Mouse (Mus musculus) v-Abl transformed pro-B cells (cell line): ENCODE results near the gene Defb20.
"Not testable (repeated sequence)": the region's sequence is repeated elsewhere in the genome, so short reads cannot be mapped to it uniquely, and the experiment has no call there.

Source experiments
- in situ Hi-C, 2 experiments: fragments of 400-800 bp; cut with MboI; formaldehyde crosslinking; loops; one replicate each; pipeline ENCODE4 v1.15.1; 2025; ENCODE audit not compliant: unreplicated experiment in 2 of 2

Gene Defb20

GRCm38 (mm10) chr2:152476763-152477162 lies at the start of gene Defb20:
TSS of gene Defb20 (plus strand) at chr2:152477063.
- in situ Hi-C loops = no loop called here

DNA sequence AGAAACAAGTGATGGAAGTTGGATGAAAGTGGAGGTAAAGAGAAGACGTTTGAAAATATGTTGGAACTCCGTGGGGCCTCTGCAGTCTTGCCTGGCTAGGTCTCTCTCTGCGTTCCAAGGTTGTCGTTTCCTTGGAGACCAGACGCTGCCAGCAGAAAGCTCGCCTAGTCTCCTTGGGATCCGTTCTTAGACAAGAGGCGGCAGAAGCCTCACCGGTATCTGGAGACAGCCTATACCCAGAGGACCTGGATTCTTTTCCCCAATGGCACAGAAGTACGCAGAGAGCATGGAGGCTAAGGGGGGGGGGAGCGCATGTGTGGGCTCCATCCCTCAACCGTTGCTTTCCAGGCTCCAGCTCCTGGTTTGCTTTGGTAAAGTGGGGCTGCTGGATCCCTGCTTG lies 49.4 kb upstream of the Defb20 start:
- in situ Hi-C loops = no loop called here

DNA sequence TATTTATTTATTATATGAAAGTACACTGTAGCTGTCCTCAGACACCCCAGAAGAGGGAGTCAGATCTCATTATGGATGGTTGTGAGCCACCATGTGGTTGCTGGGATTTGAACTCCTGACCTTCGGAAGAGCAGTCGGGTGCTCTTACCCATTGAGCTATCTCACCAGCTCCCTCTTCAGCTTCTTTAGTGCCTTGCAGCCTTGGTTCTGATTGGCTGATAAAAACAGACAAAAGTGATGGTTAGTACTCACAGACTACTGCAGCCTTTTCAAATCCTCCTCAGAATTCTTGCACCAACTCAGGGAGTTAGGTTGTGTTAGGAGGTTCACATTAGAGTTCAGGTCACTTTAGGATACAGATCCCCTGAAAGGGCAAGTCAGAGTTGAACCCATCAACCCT lies 48.4 kb upstream of the Defb20 start:
- in situ Hi-C loops = not testable (repeated sequence)

DNA sequence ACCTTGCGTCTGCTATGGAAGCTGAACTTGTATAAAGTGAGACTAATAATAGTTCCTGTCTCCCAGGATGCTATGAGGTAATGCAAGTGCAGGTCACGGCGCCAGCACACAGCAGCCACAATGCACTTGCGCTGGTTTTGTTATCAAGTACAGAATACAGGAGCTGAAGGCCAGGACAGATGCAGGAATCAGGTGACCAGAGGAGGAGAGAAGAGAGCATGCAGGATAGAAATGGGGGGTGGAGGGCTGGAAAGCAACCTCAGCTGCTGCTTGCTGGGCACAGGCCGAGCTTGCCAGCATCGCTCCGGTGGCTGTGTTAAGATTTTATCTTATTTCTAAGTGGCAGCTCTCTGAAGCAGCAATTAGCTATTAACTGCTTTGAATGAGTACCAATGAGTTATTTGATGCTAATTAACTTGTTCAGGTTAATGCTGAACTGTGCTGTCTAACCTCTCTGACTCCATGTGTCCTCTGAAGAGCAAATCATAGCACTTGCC lies 40.4 kb upstream of the Defb20 start:
- in situ Hi-C loops = no loop called here

DNA sequence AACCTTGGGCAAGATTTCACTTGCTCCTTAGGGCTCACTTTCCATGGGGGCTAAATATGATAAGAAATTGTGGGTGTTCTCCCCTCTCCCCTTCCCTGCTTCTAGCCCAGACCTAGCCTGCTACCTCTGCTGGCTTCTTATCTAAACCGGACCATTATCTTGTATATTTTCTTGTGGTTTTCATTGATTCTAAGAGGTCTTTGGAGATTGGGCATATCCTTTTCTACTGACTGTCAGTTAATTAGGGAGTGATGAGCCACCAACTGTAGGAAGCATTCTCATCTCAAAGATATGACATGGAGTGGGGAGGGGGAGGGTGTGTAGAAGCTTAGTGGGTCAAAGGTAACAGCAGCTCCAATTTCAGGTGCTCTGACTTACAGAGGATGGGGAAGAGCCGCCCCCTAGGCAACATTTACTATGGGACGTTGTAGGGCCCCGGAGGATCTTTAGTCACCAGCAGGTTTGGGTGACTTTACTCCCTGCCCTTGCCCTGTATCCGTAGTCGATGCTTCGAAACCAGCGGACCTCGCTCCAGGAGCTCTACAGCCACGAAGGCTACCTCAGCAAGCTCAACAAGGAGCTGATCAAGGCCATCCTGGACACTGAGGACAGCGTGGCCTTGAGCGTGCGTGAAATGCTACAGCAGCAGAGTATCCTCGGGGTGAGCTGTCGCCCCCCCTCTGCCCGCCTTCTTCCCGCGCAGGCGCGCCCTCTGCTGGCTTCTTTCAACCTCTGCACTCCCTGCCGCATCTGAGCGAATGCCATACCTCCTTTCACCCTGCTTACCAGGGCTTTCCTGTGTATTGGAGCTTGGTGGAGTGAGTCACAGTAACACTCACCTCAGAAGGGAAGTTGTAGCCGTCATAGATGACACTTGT lies 39.6 kb upstream of the Defb20 start:
- in situ Hi-C loops = no loop called here

- in situ Hi-C loops = no loop called here
Observed at GRCm38 (mm10) chr2:152438963-152439362, 37.9 kb upstream of the Defb20 start.

GRCm38 (mm10) chr2:152439833-152440232 lies 37.0 kb upstream of the Defb20 start:
- in situ Hi-C loops = no loop called here

DNA sequence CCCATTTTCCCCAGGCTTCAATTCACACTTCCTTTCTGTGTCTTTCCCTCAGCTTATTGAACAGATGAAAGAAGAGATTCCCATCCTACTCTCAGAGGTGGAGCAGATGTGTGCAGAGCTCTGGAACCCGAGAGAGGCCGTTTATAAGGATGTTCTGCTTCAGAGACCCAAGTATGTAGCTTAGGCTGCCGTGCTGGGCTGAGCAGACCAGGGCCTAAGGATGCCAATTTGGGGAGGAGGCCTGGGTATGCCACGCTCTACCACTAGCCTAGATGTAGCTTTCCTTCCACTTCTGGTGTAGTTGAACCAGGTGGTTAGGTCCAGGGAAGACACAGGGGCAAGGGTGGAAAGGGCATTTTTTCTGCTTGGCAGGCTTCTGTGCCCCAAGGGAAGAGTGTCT lies 34.5 kb upstream of the Defb20 start:
- in situ Hi-C loops = no loop called here

GRCm38 (mm10) chr2:152443281-152443680 lies 33.6 kb upstream of the Defb20 start:
- in situ Hi-C loops = no loop called here

DNA sequence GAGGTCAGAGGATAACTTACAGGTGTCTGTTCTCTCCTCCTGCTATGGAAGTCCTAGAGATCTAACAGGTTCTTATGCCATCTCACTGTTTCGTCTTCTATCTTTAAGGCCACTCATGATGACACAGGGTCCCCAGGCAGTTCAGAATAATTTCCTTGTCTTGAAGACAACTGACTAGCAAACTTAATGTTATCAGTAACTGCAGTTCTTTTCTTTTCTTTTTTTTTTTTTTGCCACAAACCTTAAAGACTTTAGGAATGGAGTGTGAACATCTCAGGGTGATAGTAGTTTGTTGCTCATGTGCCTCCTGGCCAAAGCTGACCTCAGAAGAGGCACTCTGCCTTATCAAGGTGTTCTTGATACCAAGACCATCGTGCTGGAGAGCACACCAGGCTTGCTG lies 30.2 kb upstream of the Defb20 start:
- in situ Hi-C loops = no loop called here

DNA sequence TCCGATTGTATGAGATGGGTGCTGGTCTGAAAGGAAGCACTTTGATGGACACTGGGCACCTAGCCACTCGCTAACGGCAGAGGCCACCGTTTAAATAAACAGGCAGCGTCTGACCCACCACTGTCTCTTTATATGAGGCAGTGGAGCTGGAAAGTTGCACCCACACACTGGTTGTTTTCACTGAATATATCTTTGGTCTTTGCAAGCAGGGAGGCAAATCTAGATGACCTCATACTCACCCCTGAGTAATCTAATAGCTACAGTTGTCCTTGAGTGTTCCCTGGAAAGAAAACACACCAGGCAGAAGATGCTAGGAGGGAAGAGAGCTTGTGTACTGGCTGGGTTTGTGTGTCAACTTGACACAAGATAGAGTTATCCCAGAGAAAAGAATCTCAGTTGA lies 29.4 kb upstream of the Defb20 start:
- in situ Hi-C loops = no loop called here

- in situ Hi-C loops = no loop called here
Observed at GRCm38 (mm10) chr2:152450241-152450640, 26.6 kb upstream of the Defb20 start.

DNA sequence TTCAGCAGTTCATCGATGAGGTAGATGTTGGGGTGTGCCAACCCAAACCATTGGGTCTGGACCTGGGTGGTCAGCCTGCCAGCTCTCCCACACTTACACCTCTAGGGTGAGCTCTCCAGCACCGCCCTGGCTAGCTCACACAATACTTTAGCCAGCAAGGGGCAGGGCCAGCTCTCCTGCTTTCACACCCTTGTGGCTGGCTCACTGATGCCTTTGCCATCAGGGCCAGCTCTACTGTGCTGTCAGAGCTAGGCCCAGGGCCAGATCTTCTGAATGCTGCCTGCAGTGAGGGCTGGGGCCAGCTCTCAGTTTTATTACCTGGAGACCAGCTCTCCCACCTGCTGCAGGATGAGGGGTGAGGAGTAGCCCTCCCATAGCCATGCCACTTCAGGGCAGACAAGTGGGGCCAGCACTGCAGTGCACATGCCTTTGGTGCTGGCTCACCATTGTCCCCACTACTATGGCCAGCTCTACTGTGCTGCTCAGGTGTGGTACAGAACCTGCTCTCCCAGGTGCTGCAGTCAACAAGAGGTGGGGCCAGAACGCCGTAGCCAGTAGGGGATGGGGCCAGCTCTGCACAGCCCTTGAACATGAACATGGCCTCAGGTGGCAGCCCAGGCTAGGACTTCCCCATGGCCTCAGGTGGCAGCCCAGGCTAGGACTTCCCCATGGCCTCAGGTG lies 24.6 kb upstream of the Defb20 start:
- in situ Hi-C loops = no loop called here

DNA sequence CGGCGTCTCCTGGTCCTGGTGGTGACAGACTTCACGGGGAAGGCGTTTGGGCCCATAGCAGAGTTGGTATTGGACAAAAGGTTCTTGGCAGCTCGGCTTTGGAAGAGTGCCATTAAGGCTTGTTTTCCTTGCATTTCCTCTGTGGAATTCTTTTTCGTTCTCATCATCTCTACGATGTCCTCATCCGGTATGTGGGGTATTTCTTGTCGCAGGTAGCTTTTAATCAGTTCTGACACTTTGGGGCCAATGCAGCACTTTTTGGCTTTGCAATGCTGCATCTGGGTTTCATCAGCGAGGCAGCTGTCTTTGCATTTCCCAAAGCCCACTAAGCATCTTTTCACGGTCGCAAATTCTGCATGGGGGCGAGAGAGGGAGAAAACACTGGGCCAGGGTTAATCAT lies 17.6 kb upstream of the Defb20 start:
- in situ Hi-C loops = no loop called here

- in situ Hi-C loops = no loop called here
Observed at GRCm38 (mm10) chr2:152464570-152465150, 12.2 kb upstream of the Defb20 start, which contains the start of gene Defb23. TSS of gene Defb23 (minus strand) at chr2:152464620.

DNA sequence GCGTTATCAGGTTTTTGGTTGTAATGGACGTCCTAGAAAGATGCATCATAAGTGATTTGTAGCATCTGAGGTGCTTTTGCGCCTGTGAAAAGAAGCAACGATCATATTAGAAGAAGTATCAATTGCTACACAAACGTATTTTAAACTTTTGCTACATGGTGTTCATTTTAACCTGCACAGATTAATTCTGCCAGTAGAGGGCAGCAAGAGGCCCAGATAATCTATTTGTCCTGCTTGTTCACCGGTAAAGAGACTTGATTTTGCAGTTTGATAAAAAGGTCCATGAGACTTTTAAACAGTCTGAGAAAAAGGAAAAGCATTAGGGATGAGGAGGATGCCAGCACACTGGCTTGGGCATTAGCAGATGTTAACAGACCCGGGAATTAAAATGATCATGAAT lies 5.9 kb upstream of the Defb20 start:
- in situ Hi-C loops = no loop called here

GRCm38 (mm10) chr2:152472434-152472833 lies 4.4 kb upstream of the Defb20 start:
- in situ Hi-C loops = no loop called here

GRCm38 (mm10) chr2:152480881-152481280 lies 4.0 kb downstream of the Defb20 start:
- in situ Hi-C loops = no loop called here

- in situ Hi-C loops = no loop called here
Observed at GRCm38 (mm10) chr2:152481726-152482125, 4.9 kb downstream of the Defb20 start.

- in situ Hi-C loops = no loop called here
Observed at GRCm38 (mm10) chr2:152487024-152487423, 10.2 kb downstream of the Defb20 start.

- in situ Hi-C loops = no loop called here
Observed at GRCm38 (mm10) chr2:152490038-152490437, 13.2 kb downstream of the Defb20 start, which contains the start of gene Defb22. TSS of gene Defb22 (minus strand) at chr2:152490138.
